Mouse (Mus musculus) liver, embryonic 14 days (tissue): Measurements from ENCODE around the gene Gm10057. TPM values are rescaled to one million over a fixed set of nuclear protein-coding genes. Genes with fewer than 3 reads are reported as not detected.

Experiments used
- polyA plus RNA-seq: library from polyadenylated mRNA; depleted of rRNA; stranded (reverse); fragments of >200 nt; gene quantifications from 2 replicates; pipeline ENCODE4 v1.2.3, GENCODE M21; 2012; rRNA removed

The Gm10057 gene
- not detected in 2 replicates for polyA plus RNA-seq

GRCm38 (mm10) chrX:154054939-154055338 lies at the start of gene Gm10057:
Gene Gm10057, minus strand, starts transcription at chrX:154055039.

GRCm38 (mm10) chrX:154033727-154034126 lies 21.1 kb downstream of the Gm10057 start, which contains the start of gene 4921511M17Rik:
Gene 4921511M17Rik, minus strand, starts transcription at chrX:154033827.

DNA sequence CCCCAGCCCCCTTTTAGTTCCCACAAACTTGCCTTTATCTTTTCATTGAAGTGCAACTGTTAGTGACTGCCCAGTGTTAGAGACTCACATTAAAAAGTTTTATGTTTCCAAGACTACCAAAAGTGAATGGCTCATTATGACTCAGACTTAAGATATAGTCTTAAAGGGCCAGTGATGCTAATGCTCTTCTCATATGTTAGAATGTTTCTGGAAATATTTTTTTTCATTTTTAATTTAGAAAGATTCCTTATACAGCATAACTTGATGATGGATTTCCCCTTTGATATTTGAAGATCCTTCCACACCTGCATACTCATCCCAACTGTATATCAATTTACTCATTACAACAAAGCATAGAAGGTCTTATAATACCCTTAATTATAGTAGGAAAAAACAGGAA lies 42.3 kb downstream of the Gm10057 start, which contains the start of gene Samt1:
Gene Samt1 (minus strand): TSS at position 101 of the 400 bp plus-strand sequence.

Other genes starting within 250 kb of the Gm10057 start
- 0.55 and 0.89 TPM in 2 replicates for gene Spin2c, start 222.8 kb downstream of the Gm10057 start, polyA plus RNA-seq
- gene Samt1, start 42.4 kb downstream of the Gm10057 start, polyA plus RNA-seq, result not detected in 2 replicates
- not detected in 2 replicates for gene 4921511M17Rik, start 21.2 kb downstream of the Gm10057 start, polyA plus RNA-seq
- gene Gm15140, start 65.6 kb upstream of the Gm10057 start, polyA plus RNA-seq, result not detected in 2 replicates